Mouse (Mus musculus): ENCODE data around the gene Lars2. TPM values are rescaled to one million over a fixed set of nuclear protein-coding genes. Genes with fewer than 3 reads are reported as not detected.

Gene Lars2
- polyA plus RNA-seq, 1 experiment, result 1,494 TPM

- no peak for DNase-seq (ENCODE audit: low read depth)
- no peak for TF ChIP-seq CTCF (IDR thresholded peaks at IDR 0.05; ENCODE audit: borderline replicate concordance, extremely low read depth, insufficient read depth, insufficient read length)
- no peak for TF ChIP-seq POLR2A (IDR thresholded peaks at IDR 0.05; ENCODE audit: borderline replicate concordance, extremely low read depth, insufficient read depth, insufficient read length, poor library complexity, severe bottlenecking)
These were observed 1.4 kb upstream of the Lars2 start for GRCm38 (mm10) chr9:123365353-123365752.

GRCm38 (mm10) chr9:123365942-123366707 is 602 bp upstream of the Lars2 start:
- peak; percentile 16 for DNase-seq (ENCODE audit: low read depth)
- TF ChIP-seq CTCF (IDR thresholded peaks at IDR 0.05; ENCODE audit: borderline replicate concordance, extremely low read depth, insufficient read depth, insufficient read length) (peak; percentile 5; the same call in 1 of the 2 replicates), POLR2A (IDR thresholded peaks at IDR 0.05; ENCODE audit: borderline replicate concordance, extremely low read depth, insufficient read depth, insufficient read length, poor library complexity, severe bottlenecking) (no peak)

- TF ChIP-seq POLR2A (IDR thresholded peaks at IDR 0.05; ENCODE audit: borderline replicate concordance, extremely low read depth, insufficient read depth, insufficient read length, poor library complexity, severe bottlenecking) (no peak), CTCF (IDR thresholded peaks at IDR 0.05; ENCODE audit: borderline replicate concordance, extremely low read depth, insufficient read depth, insufficient read length) (no peak)
These were observed 909 bp downstream of the Lars2 start for GRCm38 (mm10) chr9:123367636-123368035.

GRCm38 (mm10) chr9:123382399-123382798 is 15.7 kb downstream of the Lars2 start:
- DNase-seq (ENCODE audit: low read depth), result no peak
- TF ChIP-seq POLR2A (IDR thresholded peaks at IDR 0.05; ENCODE audit: borderline replicate concordance, extremely low read depth, insufficient read depth, insufficient read length, poor library complexity, severe bottlenecking), result no peak
- no peak for TF ChIP-seq CTCF (IDR thresholded peaks at IDR 0.05; ENCODE audit: borderline replicate concordance, extremely low read depth, insufficient read depth, insufficient read length)

More at GRCm38 (mm10) chr9:123367636-123368035, 909 bp downstream of the Lars2 start:
- DNase-seq (ENCODE audit: low read depth), result no peak

- DNase-seq (ENCODE audit: low read depth), result peak; percentile 92
- TF ChIP-seq CTCF (IDR thresholded peaks at IDR 0.05; ENCODE audit: borderline replicate concordance, extremely low read depth, insufficient read depth, insufficient read length), result no peak
These were observed 18.0 kb downstream of the Lars2 start for GRCm38 (mm10) chr9:123384696-123385095.

- DNase-seq (ENCODE audit: low read depth), result peak; percentile 76
- TF ChIP-seq CTCF (IDR thresholded peaks at IDR 0.05; ENCODE audit: borderline replicate concordance, extremely low read depth, insufficient read depth, insufficient read length) (no peak), POLR2A (IDR thresholded peaks at IDR 0.05; ENCODE audit: borderline replicate concordance, extremely low read depth, insufficient read depth, insufficient read length, poor library complexity, severe bottlenecking) (no peak)
These were observed 18.8 kb downstream of the Lars2 start for GRCm38 (mm10) chr9:123385352-123386198.

- TF ChIP-seq POLR2A (IDR thresholded peaks at IDR 0.05; ENCODE audit: borderline replicate concordance, extremely low read depth, insufficient read depth, insufficient read length, poor library complexity, severe bottlenecking) (no peak), CTCF (IDR thresholded peaks at IDR 0.05; ENCODE audit: borderline replicate concordance, extremely low read depth, insufficient read depth, insufficient read length) (no peak)
These were observed 19.6 kb downstream of the Lars2 start for GRCm38 (mm10) chr9:123386347-123386746.

GRCm38 (mm10) chr9:123388087-123389007 is 21.6 kb downstream of the Lars2 start:
- DNase-seq (ENCODE audit: low read depth), result peak; percentile 40

More at GRCm38 (mm10) chr9:123386347-123386746, 19.6 kb downstream of the Lars2 start:
- no peak for DNase-seq (ENCODE audit: low read depth)

- no peak for DNase-seq (ENCODE audit: low read depth)
- TF ChIP-seq POLR2A (IDR thresholded peaks at IDR 0.05; ENCODE audit: borderline replicate concordance, extremely low read depth, insufficient read depth, insufficient read length, poor library complexity, severe bottlenecking), result no peak
- no peak for TF ChIP-seq CTCF (IDR thresholded peaks at IDR 0.05; ENCODE audit: borderline replicate concordance, extremely low read depth, insufficient read depth, insufficient read length)
These were observed 24.6 kb downstream of the Lars2 start for GRCm38 (mm10) chr9:123391140-123391849.

GRCm38 (mm10) chr9:123394856-123395255 is 28.1 kb downstream of the Lars2 start:
- DNase-seq (ENCODE audit: low read depth), result no peak
- TF ChIP-seq CTCF (IDR thresholded peaks at IDR 0.05; ENCODE audit: borderline replicate concordance, extremely low read depth, insufficient read depth, insufficient read length) (no peak), POLR2A (IDR thresholded peaks at IDR 0.05; ENCODE audit: borderline replicate concordance, extremely low read depth, insufficient read depth, insufficient read length, poor library complexity, severe bottlenecking) (no peak)
